Mouse (Mus musculus): Measurements from ENCODE around the gene Churc1. TPM values are rescaled to one million over a fixed set of nuclear protein-coding genes. Genes with fewer than 3 reads are reported as not detected.

The Churc1 gene
- 1.5 and 6.3 TPM in 2 replicates for polyA plus RNA-seq (2012; ENCODE audit: low replicate concordance)

GRCm38 (mm10) chr12:76765354-76765851 is at the start of gene Churc1, which contains the start of gene Fntb:
Gene Churc1 (plus strand): TSS chr12:76765538.
Gene Fntb (plus strand): TSS chr12:76765589.

GRCm38 (mm10) chr12:76795350-76795749 is 30.0 kb downstream of the Churc1 start, which contains the start of gene Gpx2:
Gene Gpx2 (minus strand): TSS chr12:76795554.

GRCm38 (mm10) chr12:76822651-76823041 is 57.3 kb downstream of the Churc1 start, which contains the start of gene Rab15:
Gene Rab15 (minus strand): TSS chr12:76822908.

Other genes starting within 250 kb of the Churc1 start
- gene Plekhg3, start 234.6 kb upstream of the Churc1 start, polyA plus RNA-seq (2012; ENCODE audit: low replicate concordance) = 15.7 and 25.9 TPM in 2 replicates
- gene Sptb, start 55.0 kb upstream of the Churc1 start, polyA plus RNA-seq (2012; ENCODE audit: low replicate concordance) = 5.5 and 80.6 TPM in 2 replicates
- 7.4 and 16.7 TPM in 2 replicates for gene Fntb, start 51 bp downstream of the Churc1 start, polyA plus RNA-seq (2012; ENCODE audit: low replicate concordance)
- gene Gpx2, start 30.0 kb downstream of the Churc1 start, polyA plus RNA-seq (2012; ENCODE audit: low replicate concordance) = not detected in 2 replicates
- 0.50 TPM in 1 of 2 replicates, not detected in the other for gene Rab15, start 57.4 kb downstream of the Churc1 start, polyA plus RNA-seq (2012; ENCODE audit: low replicate concordance)
- gene Max, start 196.7 kb downstream of the Churc1 start, polyA plus RNA-seq (2012; ENCODE audit: low replicate concordance) = 80.7 and 140 TPM in 2 replicates

All from hematopoietic multipotent progenitor cell, adult 10-12 weeks (in vitro differentiated cells).